Mouse (Mus musculus): ENCODE results near the gene Capg.

Gene Capg

DNA sequence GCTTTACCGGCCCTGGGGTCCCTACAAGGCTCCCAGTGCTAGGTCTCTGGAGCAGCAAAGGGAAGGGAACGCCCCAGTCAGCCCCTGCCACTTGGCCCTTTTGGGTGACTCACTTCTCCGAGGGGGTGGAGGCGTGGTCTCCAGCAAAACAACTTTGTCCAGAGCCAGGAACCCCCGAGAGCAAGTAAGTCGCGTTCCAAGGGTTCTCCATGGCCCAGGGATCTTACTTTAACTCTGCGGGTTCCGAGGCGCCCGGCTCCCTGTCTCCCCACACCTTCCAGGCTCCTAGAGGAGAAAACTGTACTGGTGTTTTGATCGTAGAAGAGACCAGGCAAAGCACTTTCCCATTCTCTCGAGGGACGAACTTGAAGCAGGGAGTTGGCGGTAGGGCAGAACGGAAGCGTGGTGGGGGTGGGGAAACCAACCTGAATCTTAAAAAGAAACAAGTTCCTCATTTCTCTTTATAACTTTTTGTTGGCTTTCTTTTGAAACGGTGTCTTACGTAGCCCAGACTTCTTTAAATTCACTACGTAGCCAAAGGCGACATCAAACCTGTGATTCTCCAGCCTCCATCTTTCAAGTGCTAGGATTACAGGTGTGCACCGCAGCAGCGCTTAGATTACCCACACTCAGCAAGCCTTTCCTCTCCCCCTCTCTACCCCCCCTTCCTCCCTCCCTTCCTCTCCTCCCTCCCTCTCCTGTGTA, at the start of gene Capg:
Gene Capg (plus strand): TSS at position 109 of the 705 bp plus-strand sequence.
- DNase-seq (ENCODE audit: extremely low spot score, low read depth, low spot score) = no peak

- no peak for DNase-seq (ENCODE audit: extremely low spot score, low read depth, low spot score)
Measured at GRCm38 (mm10) chr6:72498950-72499349, 45.2 kb upstream of the Capg start.

GRCm38 (mm10) chr6:72503309-72503708, 40.9 kb upstream of the Capg start:
- no peak for DNase-seq (ENCODE audit: extremely low spot score, low read depth, low spot score)

GRCm38 (mm10) chr6:72503939-72504338, 40.3 kb upstream of the Capg start:
- no peak for DNase-seq (ENCODE audit: extremely low spot score, low read depth, low spot score)

DNA sequence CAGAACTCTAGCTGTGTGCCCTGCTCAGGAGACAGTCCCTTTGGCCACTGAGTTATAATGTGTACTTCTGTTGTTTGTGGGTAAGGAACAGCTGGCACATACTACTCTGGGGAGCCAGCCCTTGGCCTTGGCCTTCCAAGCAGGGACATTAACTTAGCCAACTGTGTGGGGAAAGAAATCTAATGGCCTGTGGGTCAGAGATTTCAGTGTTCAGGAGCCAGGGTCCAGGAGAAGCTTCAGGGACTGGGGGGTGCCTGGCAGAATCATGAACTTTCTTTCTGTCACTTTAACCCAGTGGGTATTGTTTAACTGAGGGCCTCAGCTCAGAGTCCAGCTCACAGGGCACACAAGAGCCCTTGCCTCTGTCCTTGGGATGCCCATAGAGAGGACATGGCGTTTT, 38.1 kb upstream of the Capg start:
- no peak for DNase-seq (ENCODE audit: extremely low spot score, low read depth, low spot score)

GRCm38 (mm10) chr6:72508596-72508995, 35.6 kb upstream of the Capg start:
- no peak for DNase-seq (ENCODE audit: extremely low spot score, low read depth, low spot score)

DNA sequence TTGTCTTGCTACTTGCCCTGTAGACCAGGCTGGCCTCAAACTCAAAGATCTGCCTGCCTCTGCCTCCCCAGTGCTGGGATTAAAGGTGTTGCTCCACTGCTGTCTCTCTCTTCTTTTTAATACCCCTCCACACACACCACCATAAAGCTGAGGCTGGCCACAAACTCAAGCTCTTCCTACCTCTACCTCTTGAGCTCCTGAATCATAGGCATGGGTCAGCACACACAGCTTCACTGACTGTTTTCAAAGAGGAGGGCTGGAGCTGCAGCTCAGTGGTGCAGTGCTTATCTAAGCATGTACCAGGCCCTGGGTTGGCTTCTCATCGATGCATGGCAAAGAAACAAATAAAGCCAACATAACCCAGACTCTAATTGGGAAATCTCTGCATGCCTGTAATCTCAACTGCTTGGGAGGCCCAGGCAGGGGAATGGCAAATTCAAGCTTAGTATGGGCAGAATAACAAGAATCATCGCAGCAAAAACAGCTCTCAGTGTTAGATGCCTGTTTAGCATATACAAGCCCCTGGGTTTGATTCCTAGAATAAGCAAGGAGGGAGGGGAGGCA, 34.2 kb upstream of the Capg start:
- no peak for DNase-seq (ENCODE audit: extremely low spot score, low read depth, low spot score)

DNA sequence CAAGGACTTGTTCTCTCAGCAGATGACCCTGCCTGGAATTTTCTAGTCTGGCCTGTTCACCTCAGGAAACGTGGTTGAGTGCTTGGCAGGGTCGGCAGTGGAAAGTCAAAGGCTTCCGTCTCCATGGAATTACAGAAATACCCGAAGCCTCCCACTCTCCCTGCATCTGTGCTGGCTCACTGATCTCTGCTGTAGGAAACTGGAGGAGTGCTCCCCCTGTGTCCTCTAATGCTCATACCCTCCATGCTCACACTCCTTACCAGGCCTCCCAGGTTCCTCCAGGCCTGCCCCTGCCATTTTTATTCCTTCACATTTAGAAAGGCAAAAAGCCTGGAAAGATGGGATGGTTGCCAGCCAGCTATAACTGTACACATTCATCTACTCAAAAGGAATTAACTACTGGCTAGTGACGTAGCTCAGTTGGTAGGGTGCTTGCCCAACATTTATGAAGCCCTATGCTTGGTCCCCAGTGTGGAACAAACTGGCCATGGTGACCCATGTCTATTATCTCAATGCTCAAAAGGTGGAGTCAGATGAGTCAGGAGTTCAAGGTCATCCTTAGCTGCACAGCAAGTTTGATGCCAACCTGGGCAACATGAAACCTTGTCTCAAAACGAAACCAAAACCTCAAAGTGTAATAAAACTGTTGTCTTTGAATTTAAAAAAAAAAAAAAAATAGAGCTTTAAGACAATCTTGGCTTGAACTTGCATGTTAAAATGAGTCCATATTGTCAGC, 33.3 kb upstream of the Capg start:
- no peak for DNase-seq (ENCODE audit: extremely low spot score, low read depth, low spot score)

DNA sequence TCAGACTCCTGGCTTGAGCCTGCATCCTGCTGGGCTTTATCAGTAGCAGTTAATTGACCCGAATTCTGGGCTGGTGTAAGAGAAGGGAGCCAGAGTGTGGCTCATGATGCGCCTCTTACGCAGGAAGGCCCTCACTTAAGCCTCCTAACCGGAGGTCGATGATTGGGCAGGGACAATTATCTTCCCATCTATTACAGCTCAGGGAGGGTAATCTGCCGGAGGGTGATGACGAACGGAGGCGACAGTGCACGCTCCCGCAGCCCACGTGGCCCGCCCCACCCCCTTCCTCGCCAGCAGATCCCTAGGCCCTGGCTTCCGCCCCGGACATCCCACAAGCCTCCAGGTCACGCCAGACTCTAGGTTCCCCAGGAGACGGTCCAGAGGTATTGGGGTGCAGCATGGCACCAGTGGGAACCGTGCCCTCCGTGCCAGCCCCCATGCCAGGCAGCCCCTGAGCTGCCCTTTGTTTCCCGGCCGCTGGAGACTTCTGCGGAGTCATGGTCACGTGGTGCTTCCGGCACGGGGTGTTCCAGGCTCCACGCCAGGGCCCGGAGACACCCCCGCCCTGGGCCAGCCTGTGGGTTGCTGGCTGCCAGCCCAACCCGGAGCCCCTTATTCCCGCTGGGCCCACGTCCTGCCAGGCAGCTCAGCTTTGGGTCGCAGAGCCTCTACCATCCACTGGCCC, 31.7 kb upstream of the Capg start:
- no peak for DNase-seq (ENCODE audit: extremely low spot score, low read depth, low spot score)

DNA sequence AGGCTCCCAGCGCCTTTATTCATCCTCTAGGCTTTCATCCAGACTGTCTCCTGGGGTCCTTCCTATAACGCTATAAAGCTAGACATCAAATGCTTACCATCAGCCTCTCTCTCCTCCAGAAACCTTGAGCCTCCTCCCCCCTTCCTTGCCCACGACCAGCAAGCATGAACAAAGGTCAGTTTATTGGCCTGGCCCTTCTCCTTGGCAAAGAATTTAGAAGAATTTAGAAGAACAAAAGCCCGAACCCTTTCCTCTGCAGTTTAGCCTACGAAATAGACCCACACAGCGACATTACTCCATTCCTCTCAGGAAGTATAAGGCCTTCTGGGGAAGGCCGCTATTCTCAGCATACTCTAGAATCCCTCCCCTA, 31.1 kb upstream of the Capg start:
- DNase-seq (ENCODE audit: extremely low spot score, low read depth, low spot score) = no peak

DNA sequence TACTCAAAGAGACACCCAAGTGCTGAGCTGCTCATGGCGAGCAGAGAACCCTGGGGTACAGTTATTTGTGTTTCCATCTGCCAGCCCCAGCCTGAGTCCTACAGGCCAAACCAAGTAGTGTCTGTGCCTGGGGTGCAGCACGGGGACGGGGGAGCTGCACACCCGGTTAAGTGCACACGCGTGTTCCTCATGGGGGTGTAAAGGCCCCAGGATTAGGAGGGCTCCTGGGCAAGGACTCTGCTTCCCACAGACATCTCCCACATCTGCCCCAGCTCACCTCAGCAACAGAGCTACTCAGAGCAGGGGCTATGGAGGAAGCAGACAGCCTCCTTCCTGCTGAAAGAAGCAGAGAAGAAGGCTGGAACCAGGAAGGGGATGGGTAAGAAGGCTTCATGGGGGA, 28.5 kb upstream of the Capg start:
- no peak for DNase-seq (ENCODE audit: extremely low spot score, low read depth, low spot score)

DNA sequence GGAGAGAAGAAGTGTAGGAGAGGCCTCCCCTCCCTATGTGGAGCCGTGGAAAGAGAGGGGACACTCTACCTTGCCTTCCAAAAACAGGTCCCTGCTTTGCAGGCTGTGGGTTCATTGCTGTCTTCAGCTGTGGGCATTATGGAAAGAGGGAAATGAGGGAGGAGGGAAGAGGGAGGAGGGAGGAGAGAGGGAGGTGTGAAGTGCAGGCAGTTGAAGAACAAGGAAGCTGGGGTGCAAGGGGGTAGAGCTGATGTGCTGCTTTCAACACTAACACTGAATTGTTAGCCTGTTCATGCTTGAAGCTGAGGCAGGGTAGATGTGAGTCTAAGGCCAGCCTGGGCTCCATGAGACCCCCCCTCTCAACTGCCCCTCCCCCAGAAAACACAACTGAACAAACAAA, 25.3 kb upstream of the Capg start:
- DNase-seq (ENCODE audit: extremely low spot score, low read depth, low spot score) = no peak

- DNase-seq (ENCODE audit: extremely low spot score, low read depth, low spot score) = no peak
Measured at GRCm38 (mm10) chr6:72519303-72519702, 24.9 kb upstream of the Capg start.

GRCm38 (mm10) chr6:72519892-72520663, 24.1 kb upstream of the Capg start:
- no peak for DNase-seq (ENCODE audit: extremely low spot score, low read depth, low spot score)

- no peak for DNase-seq (ENCODE audit: extremely low spot score, low read depth, low spot score)
Measured at GRCm38 (mm10) chr6:72520904-72521303, 23.3 kb upstream of the Capg start.

- no peak for DNase-seq (ENCODE audit: extremely low spot score, low read depth, low spot score)
Measured at GRCm38 (mm10) chr6:72521607-72522006, 22.6 kb upstream of the Capg start, which contains the start of gene Sh2d6. TSS of gene Sh2d6 (minus strand) at chr6:72521707.

GRCm38 (mm10) chr6:72522288-72522687, 21.9 kb upstream of the Capg start:
- DNase-seq (ENCODE audit: extremely low spot score, low read depth, low spot score) = no peak

DNA sequence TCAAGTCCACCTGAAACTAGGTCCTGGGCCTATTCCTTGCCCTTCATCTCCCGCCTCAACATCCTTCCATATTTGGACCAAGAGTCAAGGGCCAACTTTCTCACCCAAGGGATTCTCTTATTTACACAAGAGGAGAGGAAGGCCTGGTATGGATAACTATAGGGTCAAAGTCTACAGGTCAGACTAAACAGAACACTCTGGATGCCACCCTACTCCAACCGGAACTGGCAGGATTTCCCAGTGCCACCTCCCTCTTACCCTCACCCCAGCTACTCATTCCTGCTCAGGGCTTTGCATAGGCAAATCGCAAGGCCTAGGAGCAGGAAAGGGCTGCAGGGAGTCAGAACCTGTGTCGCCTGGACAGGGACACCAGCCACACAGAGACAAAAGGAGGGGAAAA, 21.0 kb upstream of the Capg start:
- no peak for DNase-seq (ENCODE audit: extremely low spot score, low read depth, low spot score)

GRCm38 (mm10) chr6:72524160-72524559, 20.0 kb upstream of the Capg start:
- no peak for DNase-seq (ENCODE audit: extremely low spot score, low read depth, low spot score)

DNA sequence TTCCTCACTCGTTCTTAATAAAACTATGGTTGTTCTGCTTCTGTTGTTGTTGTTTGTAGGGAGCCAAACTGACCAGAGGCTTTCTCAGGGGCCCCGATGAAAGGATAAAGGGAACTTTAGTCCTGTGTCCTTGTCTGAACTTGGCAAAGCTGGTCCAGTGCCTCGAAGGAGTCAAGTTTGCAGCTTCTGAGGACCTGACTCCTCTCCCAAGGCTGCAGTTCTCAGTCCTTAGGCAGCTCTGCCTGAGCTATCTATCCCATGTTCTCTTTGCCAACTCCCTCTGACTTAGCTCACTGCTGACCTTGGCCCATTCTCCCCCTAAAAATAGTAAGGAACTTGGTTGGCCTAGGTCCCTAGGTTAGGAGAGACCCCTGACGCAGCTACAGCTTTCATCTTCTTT, 17.1 kb upstream of the Capg start:
- no peak for DNase-seq (ENCODE audit: extremely low spot score, low read depth, low spot score)
